Mouse (Mus musculus) cerebellum, adult 11-12 months (tissue): Measurements from ENCODE around the gene Rec114.

Experiments used
- DNase-seq: peaks from one replicate; pipeline ENCODE4 v3.0.0; 2022

Gene Rec114

DNA sequence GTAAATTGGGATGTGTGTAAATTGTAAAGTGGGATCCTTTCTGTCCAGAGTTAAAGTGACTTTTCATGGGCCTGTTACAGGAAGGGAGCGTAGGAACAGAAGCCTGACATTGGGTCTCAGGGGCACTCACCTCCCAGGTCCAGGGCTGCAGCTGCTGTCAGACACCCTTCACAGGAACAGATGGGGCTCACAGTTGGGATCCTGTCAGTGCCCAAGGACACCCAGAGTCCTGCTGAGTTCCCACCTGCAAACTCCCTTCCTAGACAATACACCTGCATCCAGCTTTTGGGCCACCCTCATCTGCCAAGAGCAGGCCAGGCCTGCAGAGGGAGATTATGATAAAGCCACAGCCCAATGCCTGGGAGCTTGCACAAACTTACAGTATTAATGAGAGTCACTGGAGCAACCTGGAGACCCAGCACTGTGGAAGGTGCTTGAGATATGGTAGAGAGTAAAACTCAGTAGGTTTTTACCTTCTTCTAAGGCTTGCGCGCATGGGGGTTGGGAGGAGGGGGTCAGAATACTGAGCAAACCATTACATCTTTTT, at the start of gene Rec114:
Gene Rec114 (minus strand): TSS at position 263 of the 547 bp plus-strand sequence.
- no peak for DNase-seq

GRCm38 (mm10) chr9:58789476-58789875, 45.7 kb upstream of the Rec114 start:
- no peak for DNase-seq

- DNase-seq, result no peak
These were observed 31.6 kb upstream of the Rec114 start for GRCm38 (mm10) chr9:58775363-58775762.

GRCm38 (mm10) chr9:58774761-58775160, 31.0 kb upstream of the Rec114 start:
- DNase-seq, result no peak

DNA sequence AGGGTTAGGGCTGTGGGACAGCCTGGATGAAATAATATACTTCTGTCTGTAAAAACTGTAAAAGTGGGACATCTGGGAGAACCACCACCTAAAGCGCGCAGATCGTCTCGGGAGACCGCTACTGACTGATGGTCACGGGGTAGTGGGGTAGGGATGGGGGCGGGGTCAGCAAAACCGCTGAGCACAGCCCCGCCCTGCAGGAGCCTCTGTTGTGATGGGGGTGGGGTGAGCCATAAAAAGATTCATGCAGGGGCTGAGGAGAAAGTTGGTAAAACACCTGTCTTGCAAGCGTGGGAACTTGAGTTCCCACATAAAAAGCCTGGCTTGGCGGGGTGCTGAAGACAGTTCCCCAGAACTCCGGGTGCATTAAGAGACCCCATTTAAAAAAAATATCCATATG, 26.2 kb upstream of the Rec114 start:
- DNase-seq, result no peak

DNA sequence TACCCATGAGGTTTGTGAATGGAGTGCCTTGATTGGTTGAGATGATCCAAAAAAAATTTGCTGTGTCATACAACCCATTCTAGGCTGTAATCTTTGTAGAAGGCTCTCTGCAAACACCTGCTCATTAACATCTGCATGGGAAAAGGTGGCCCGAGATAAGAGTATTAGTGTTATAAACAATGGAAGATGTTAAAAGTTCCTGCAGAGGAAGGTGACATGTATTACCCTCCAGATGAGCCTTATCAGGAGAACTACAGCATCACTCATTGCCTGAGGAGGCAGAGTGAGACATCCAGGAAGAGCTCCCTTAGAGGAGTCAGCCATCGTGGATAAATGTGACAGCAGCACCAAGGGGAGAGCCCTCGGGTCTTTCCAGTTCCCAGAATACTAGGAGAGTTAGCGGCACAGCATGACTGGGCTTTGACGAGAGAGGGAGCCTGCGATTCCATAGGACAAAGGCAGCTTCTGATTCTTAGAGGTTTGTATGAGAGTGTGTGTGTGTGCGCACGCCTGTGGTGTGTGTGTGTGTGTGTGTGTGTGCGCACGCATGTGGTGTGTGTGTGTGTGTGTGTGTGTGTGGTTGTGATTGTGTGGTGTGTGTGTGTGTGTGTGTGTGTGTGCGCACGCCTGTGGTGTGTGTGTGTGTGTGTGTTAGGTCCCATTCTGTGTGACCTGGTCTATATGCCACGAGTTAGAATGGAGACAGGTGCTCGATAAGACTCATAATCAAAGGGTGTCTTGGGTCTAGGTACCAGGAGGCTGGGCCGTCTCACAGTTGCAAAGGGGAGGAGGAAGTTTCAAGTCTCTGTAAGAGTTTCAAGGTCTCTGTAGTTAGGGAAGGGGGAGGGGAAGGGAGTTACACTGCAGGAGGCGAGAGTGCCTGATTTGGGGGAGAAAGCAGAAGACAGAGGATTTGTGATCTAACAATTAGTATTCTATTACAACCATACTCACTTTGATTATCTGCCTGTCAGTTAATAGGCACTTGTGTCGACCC, 23.5 kb upstream of the Rec114 start:
- no peak for DNase-seq

DNA sequence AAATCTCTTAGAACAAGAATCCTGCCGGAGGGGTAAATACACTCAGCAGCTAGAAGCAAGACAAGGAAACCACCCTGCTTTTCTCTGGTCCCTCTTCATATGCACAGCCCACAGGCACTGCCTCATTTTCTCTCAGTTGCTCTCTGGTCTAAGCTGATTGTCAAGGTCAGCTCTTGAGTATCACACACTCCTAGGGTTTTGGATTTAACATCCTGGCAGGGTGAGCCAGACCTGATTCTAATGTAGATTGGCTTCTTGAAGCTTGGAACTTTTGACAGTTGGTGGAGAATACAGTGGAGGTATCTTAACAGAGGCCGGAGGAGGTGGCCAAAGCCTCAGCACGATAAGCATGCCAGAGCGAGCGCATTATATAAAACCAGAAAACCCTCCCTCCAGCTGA, 20.6 kb upstream of the Rec114 start:
- DNase-seq, result no peak

- DNase-seq, result no peak
These were observed 19.4 kb upstream of the Rec114 start for GRCm38 (mm10) chr9:58763114-58763513.

- no peak for DNase-seq
These were observed 18.3 kb upstream of the Rec114 start for GRCm38 (mm10) chr9:58762086-58762485.

DNA sequence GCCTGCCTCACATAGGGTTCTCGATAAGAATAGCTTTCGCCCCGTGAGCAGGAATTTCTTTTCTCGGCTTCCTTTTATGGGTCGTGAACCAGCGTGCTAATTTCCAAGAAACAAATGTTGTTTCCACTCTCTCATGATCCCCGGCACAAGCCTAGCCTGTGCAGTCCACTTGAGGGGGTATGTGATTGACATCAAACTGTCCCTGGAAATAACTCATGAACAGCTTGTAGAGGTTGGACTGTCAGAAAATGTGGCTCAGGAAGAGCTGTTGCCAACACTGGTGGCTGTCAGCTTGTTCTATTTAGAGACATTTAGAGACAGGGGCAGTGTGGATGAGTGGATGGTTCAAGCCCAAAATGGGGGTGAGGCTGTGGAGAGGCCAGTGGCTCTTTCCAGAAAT, 15.0 kb upstream of the Rec114 start:
- peak; percentile 3 for DNase-seq

DNA sequence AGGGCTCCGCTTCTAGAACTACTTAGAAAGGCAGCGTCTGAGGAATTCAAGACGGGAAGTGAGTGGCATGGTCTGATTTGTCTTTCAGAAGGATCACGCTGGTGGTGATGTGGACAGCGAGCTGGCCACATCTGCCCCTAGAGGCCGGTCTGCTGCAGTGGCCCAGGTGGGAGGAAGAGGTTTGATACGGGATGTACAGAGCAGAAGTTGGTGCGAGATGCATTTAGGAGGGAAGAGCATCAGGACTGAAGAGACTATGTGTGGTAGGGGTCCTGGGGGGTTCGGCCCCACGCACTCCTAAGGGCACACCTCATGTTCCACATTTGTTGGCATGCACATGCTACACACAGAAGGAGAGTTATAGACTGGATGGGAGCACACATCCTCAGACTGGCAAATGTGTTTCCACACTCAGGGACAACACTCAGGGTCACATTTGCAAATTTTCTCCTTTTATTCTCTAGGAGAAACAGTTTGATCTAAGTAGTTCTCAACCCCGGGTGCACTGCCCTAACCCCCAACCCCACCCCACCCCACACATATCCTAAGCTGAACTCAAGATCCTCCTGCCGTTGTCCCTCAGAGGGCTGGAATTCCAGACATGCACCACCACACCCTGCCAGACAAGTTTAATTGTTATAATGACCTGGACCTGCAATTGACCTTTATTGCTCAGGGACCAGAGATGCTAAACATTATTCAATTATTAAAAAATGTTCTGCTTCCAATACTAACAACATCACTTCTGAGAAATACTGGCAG, 12.8 kb upstream of the Rec114 start:
- DNase-seq, result no peak

GRCm38 (mm10) chr9:58753606-58754005, 9.8 kb upstream of the Rec114 start:
- no peak for DNase-seq

- no peak for DNase-seq
These were observed 4.4 kb upstream of the Rec114 start for GRCm38 (mm10) chr9:58748142-58748541.

DNA sequence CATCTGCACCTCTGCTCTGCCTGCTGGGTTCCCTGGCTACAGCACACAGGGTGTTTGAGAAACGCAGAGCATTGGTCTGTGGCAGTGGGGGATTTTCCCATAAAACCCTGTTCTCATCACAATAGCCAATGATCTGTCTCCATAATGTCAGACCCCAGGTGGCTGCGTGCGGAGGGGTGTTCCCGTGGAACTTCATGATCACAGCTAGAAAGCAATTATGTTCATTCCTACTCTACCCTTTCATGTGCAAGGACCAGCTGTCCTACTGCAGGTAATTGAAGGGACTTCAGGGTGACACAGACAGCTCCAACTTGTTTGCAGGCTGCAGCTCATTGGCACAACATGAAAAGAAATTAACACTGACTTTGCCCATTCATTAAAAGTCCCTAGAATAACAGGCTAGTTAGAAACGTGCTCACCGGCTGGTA, 3.6 kb upstream of the Rec114 start:
- no peak for DNase-seq

- no peak for DNase-seq
These were observed 1.1 kb downstream of the Rec114 start for GRCm38 (mm10) chr9:58742692-58743091.

DNA sequence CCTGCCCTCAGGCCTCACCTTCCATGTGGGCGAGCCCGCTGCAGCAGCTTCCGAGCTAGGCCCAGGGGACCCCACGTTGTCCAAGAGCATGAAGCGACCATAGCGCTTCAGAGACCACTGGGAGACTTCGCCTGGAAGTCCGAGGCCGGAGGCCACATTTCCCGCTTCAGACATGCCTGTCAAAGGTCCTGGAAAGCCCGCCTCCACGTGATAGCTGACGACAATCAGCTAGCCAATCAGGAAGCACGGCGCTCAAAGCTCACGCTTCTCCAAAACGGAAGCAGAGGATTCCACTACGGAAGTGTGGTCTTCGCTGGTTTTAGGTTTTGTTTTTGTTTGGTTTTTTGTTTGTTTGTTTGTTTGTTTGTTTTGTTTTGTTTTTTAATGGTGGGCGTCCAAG, 2.4 kb downstream of the Rec114 start:
- no peak for DNase-seq

GRCm38 (mm10) chr9:58739791-58740190, 4.0 kb downstream of the Rec114 start:
- no peak for DNase-seq

DNA sequence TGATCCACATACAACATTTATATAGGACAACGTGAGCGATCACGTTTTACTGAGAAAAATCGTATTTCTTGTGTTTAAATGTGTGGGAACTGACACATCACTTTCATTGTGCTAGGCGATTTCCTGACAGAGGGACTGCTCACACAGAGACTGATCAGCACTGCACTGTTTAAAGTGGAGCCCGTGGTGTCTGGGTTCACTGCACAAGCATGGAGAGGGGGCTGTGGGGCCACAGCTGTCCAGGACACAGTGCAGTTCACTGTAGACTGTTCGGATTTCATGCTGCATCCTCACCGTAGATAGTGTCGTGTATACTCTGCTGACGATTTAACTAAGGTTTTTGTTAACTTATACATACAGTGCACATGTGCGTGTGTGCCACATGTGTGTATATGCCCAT, 20.6 kb downstream of the Rec114 start:
- no peak for DNase-seq

DNA sequence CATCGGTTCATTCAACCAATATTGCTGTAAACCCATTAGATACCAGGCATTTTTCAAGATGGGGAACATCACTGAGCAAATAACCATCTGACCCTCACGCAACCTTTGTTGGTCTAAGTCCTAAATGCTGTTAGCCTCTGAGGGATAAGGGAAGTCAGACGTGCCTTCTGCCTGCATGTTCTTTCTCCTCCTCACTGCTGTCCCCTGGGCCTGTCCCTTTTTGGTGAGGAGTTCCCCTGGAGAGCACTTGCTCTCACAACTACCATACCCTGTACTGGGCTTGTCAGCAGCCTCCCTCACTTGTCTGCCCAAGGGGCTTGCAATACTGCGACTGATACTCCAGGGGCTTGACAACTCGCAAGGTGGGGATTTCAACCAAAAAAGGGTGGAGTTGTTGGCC, 21.6 kb downstream of the Rec114 start:
- no peak for DNase-seq

DNA sequence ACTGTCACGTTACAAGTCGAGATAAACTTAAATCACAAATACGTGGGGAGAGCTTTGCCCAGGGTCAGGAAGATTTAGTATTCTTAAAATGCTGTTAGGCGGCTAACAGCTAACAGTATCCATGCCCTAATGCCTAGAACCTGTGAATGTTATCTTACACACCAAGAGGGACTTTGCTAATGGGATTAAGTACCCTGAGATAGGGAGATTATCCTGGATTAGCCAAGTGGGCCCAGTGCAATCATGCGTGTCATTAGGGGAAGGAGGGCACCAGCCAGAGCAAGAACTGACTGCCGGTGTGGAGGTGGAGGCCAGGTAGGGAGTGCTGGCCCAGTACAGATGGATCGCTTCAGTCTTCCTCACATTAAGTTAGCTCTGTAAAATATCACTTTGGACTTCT, 22.7 kb downstream of the Rec114 start:
- DNase-seq, result no peak

- DNase-seq, result no peak
These were observed 23.6 kb downstream of the Rec114 start for GRCm38 (mm10) chr9:58720167-58720566.

DNA sequence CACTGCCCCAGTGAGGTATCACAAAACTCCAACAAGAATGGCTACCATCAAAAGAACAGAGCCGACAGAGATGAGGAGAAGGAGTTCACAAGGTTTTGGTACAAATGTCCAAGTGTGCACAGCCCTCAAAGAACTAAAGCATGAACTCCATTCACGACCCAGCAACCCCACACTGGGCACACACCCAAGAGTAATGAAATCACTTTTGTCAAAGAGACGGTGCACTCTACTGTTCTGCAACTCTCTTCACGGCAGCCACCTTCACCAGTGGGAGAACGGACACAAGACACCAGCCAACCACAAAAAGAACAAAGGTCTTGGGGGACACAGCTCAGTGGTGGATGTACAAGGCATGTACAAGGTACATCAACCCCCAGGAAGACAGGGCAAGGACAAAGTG, 24.3 kb downstream of the Rec114 start:
- no peak for DNase-seq

- no peak for DNase-seq
These were observed 24.8 kb downstream of the Rec114 start for GRCm38 (mm10) chr9:58718964-58719363.

GRCm38 (mm10) chr9:58716886-58717285, 26.9 kb downstream of the Rec114 start:
- DNase-seq, result no peak
